Mouse (Mus musculus): ENCODE measurements at regions not wholly inside any gene's neighbourhood (a gene's known extent, or its start where the extent isn't known, plus 50 kb on each side); places are given as distances from the start of the nearest gene placed in this dataset.

GRCm38 (mm10) chr17:3273108-3274091, 53.0 kb upstream of the Tiam2 start:
- Histone ChIP-seq H3K4me1 (ENCODE audit: control insufficient read depth, insufficient read depth, low read length) (no peaks in the 10 kb centered on the region), H3K27ac (ENCODE audit: insufficient read depth, low read length) (no peak overlapping the region), H3K4me3 (replicated peaks; ENCODE audit: insufficient read depth, low read depth, low read length) (no peak overlapping the region), H3K27me3 (ENCODE audit: control insufficient read depth, insufficient read depth, low read length) (no peaks in the 10 kb centered on the region)
- no peak for TF ChIP-seq POLR2A (IDR thresholded peaks at IDR 0.05; ENCODE audit: borderline replicate concordance, insufficient read depth, low read length)
- peak; percentile 77 for TF ChIP-seq CTCF (IDR thresholded peaks at IDR 0.05; ENCODE audit: borderline replicate concordance, insufficient read depth, low read depth, low read length)
- 55% methylated on average over 22 of the region's 22 CpGs for WGBS
- peak; percentile 76 to 83 for DNase-seq

DNA sequence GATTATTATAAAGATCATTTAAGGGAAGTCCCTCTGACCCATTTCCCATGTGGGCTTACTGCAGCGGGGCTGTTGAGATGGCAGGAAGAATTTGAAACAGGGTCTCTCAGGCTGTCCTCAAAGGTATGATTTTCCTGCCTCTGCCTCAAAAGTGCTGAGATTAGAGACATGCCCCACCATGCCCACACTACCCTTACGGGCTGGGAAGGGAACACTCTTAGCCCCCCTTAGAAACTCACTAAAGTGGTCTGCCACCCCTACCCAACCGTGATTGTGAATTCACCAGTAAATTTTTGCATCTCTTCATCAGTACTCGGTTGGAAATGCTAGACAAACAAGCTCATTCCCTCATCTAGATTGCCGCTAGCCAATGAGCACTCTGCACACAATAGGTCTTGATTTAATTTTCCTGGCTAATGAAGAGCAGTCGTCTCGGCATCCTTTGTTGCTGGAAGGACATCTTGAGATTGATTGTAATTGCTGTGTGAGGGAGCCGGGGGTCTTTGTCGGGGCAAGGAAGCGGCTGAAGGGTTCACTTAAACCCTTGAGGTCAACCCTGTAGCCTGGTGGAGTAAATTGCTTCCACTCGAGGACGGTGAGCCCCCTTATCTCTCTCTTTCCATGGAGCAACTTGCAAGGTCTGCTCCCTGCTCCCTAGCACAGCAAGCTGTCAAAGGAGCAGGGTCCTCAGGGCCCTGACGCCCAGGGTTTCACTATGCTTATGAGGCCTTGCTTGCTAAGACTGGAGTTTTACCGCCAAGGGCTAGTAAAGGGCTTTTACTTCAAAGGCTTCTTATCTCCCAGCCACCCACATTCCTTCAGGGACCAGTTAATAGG, 51.7 kb upstream of the Tiam2 start:
- TF ChIP-seq POLR2A (IDR thresholded peaks at IDR 0.05; ENCODE audit: borderline replicate concordance, insufficient read depth, low read length) (no peak), CTCF (IDR thresholded peaks at IDR 0.05; ENCODE audit: borderline replicate concordance, insufficient read depth, low read depth, low read length) (no peak)
- WGBS: 70% methylated on average over 14 of the region's 14 CpGs
- DNase-seq: no peak
- H3K27ac ChIP-seq (ENCODE audit: insufficient read depth, low read length): no peak overlapping the region
- no peaks in the 10 kb centered on the region for H3K4me1 ChIP-seq (ENCODE audit: control insufficient read depth, insufficient read depth, low read length)
- H3K4me3 ChIP-seq (replicated peaks; ENCODE audit: insufficient read depth, low read depth, low read length): no peak overlapping the region
- no peaks in the 10 kb centered on the region for H3K27me3 ChIP-seq (ENCODE audit: control insufficient read depth, insufficient read depth, low read length)

Data from cerebellum, adult 2 months (tissue).